Mouse (Mus musculus): ENCODE measurements around the gene Eln. TPM values are rescaled to one million over a fixed set of nuclear protein-coding genes. Genes with fewer than 3 reads are reported as not detected.

Gene Eln
- polyA plus RNA-seq, 1 experiment from 2014 or later, result 266 TPM

DNA sequence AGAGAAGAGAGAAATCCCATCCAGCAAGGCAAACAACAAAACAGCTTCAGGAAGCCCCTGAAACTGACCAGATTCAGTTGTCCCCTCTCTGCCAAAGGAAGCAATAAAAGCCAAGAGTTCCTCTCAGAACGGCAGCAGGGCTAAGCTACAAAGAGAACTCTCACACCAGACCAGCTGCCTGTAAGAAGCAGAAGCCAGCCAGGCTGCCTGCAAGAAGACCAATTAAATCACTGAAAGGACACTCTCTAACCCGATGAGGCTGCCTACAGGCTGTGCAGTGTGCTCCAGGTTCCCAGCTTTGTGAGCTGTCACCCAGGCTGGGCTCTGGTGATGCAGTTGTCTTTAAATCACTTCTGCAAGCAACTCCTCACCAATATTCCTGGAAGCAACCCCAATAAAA lies 63.3 kb downstream of the Eln start:
- Histone ChIP-seq H3K9me3 (no peaks in the 10 kb centered on the region), H3K4me2 (no peak overlapping the region), H3K9ac (no peak overlapping the region), H3K27ac (replicated peaks) (no peak overlapping the region), H3K27me3 (replicated peaks) (0 out of 2 replicates have a peak, but pooled peaks cover 5% of the 10 kb centered on the region), H3K4me3 (no peak overlapping the region), H3K36me3 (peaks cover 33% of the 10 kb centered on the region), H3K4me1 (peaks cover 36% of the 10 kb centered on the region)
- ATAC-seq (ENCODE audit: extremely low read depth, insufficient number of reproducible peaks, low FRiP score, low TSS enrichment), result no peak
- WGBS, result 78% methylated on average over 2 of the region's 2 CpGs

DNA sequence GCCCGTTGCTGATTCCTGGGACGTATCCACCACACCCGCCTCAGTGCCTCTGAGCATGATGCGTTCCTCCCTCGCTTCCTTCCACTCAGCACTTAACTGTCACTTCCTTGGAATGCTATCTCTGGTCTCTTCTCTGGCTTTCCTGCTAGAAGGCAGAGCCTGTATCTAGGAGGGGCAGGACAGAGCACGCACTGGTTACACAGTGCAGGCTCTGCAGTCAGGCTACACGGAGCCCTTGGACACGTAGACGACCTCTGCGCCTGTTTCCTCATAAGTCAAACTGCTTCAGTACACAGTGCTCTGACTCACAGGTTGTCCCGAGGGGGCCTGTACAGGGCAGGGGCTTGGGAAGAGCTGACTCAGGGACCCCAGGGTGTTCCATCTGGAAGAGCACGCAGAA lies 66.9 kb downstream of the Eln start:
- no peaks in the 10 kb centered on the region for H3K9me3 ChIP-seq
- peaks cover 23% of the 10 kb centered on the region for H3K36me3 ChIP-seq
- H3K4me2 ChIP-seq, result peak overlapping the region; percentile 25
- no peak for ATAC-seq (ENCODE audit: extremely low read depth, insufficient number of reproducible peaks, low FRiP score, low TSS enrichment)
- no peaks in the 10 kb centered on the region for H3K27me3 ChIP-seq (replicated peaks)
- peaks cover 57% of the 10 kb centered on the region for H3K4me1 ChIP-seq
- peak overlapping the region; percentile 53 for H3K27ac ChIP-seq (replicated peaks)
- peak overlapping the region; percentile 29 for H3K9ac ChIP-seq
- H3K4me3 ChIP-seq, result no peak overlapping the region
- 29% methylated on average over 12 of the region's 12 CpGs for WGBS

- Histone ChIP-seq H3K9ac (peak overlapping the region; percentile 44), H3K36me3 (peaks cover 13% of the 10 kb centered on the region), H3K9me3 (no peaks in the 10 kb centered on the region), H3K4me2 (no peak overlapping the region), H3K27me3 (replicated peaks) (no peaks in the 10 kb centered on the region), H3K4me3 (no peak overlapping the region), H3K4me1 (peaks cover 62% of the 10 kb centered on the region), H3K27ac (replicated peaks) (0 out of 2 replicates have a peak overlapping the region, but pooled peaks have one; percentile 5)
- 48% methylated on average over 8 of the region's 8 CpGs for WGBS
- ATAC-seq (ENCODE audit: extremely low read depth, insufficient number of reproducible peaks, low FRiP score, low TSS enrichment), result no peak
Observed at GRCm38 (mm10) chr5:134678827-134679546, 68.1 kb downstream of the Eln start.

GRCm38 (mm10) chr5:134678031-134678430 lies 69.1 kb downstream of the Eln start:
- WGBS, result 82% methylated on average over 3 of the region's 3 CpGs
- Histone ChIP-seq H3K27ac (replicated peaks) (0 out of 2 replicates have a peak overlapping the region, but pooled peaks have one; percentile 2), H3K4me3 (no peak overlapping the region), H3K4me2 (peak overlapping the region; percentile 82; the same call in 1 of the 2 replicates), H3K9me3 (no peaks in the 10 kb centered on the region), H3K27me3 (replicated peaks) (no peaks in the 10 kb centered on the region), H3K36me3 (peaks cover 6% of the 10 kb centered on the region; the same call in 1 of the 2 replicates), H3K9ac (peak overlapping the region; percentile 1; the same call in 1 of the 2 replicates), H3K4me1 (peaks cover 62% of the 10 kb centered on the region)
- ATAC-seq (ENCODE audit: extremely low read depth, insufficient number of reproducible peaks, low FRiP score, low TSS enrichment), result no peak

DNA sequence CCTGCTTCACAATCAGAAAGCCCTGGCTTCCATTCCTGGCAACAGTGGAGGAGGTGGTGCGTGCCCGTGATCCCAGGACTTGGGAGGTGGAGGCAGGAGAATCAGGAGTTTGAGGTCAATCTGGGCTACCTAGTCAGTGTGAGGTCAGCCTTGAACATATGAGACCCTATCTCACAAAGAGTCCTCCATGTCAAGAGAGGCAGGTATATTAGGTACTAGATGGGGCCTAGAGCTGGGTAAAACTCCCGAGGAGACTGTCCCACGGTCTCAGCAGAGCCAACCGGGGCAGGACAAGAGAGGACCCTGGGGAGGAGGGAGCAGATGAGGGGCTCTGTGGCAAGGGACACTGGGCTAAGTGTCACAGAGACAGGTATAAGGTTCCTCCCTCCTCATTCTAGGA lies 69.6 kb downstream of the Eln start:
- no peak for ATAC-seq (ENCODE audit: extremely low read depth, insufficient number of reproducible peaks, low FRiP score, low TSS enrichment)
- no peak overlapping the region for H3K4me3 ChIP-seq
- H3K9me3 ChIP-seq, result no peaks in the 10 kb centered on the region
- peak overlapping the region; percentile 82 for H3K4me2 ChIP-seq
- H3K36me3 ChIP-seq, result peaks cover 6% of the 10 kb centered on the region
- H3K27me3 ChIP-seq (replicated peaks), result no peaks in the 10 kb centered on the region
- H3K4me1 ChIP-seq, result peaks cover 62% of the 10 kb centered on the region
- 0 out of 2 replicates have a peak overlapping the region, but pooled peaks have one; percentile 84 for H3K27ac ChIP-seq (replicated peaks)
- no peak overlapping the region for H3K9ac ChIP-seq
- WGBS, result 82% methylated on average over 5 of the region's 5 CpGs

DNA sequence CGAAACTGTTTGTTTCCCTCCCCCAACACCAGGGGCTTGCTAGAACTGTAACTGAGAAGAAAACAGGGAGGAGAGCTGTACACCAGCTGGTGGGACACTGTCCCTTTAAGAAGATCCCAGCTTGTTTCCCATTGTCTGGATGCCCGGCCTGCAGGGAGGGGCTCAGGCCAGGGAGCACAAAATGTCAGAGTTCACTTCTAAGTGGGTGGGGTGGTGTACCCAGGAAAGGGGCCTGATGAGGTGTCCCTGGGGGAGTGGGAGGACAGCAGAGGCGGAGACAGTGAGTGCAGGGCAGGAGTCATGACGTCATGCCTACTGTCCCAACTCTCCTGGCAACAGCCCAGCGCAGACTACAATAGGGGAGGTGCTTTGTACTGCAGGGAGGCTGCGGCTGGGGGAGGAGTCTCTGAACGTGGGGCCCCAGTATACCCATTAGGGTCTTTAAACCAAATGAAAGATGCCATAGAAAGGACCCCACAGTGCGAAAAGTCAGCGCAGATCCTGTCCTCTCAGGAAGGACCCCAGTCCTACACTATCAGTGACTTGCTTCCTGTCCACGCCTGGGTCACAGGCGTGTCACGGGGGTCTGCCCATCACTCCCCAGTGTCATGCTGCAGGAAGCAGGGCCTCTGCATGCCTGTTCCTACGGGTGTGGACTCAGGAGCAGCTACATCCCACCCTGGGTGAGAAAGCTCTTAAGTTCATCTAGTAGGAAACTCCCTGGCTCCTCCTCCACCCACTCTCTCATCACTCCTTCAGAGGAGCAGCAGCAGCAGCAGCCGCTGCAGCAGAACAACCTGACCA lies 71.0 kb downstream of the Eln start:
- Histone ChIP-seq H3K9me3 (no peaks in the 10 kb centered on the region), H3K4me2 (peak overlapping the region; percentile 82), H3K27me3 (replicated peaks) (no peaks in the 10 kb centered on the region), H3K36me3 (peaks cover 12% of the 10 kb centered on the region), H3K4me1 (peaks cover 60% of the 10 kb centered on the region), H3K4me3 (peak overlapping the region; percentile 52), H3K27ac (replicated peaks) (peak overlapping the region; percentile 84), H3K9ac (peak overlapping the region; percentile 77)
- 1% methylated on average over 14 of the region's 14 CpGs for WGBS
- peak; percentile 75 for ATAC-seq (ENCODE audit: extremely low read depth, insufficient number of reproducible peaks, low FRiP score, low TSS enrichment)

DNA sequence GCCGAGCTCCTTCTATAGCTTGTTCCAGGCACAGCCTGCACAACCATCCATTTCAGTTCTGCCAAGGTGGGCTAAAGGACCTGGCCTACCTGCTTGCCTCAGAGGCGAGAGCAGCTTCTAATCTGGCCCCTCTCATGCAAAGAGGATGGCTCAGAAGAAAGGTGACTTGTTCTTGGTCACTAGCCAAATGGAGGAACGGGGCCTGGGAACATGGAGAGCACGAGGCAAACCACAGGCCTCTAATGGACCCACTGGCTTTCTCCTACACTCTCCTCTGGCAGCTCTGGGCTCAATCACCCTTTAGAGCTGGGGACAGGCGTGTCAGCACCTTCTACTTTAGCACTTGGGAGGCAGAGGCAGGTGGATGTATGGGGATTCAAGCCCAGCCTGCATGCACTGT lies 72.1 kb downstream of the Eln start:
- ATAC-seq (ENCODE audit: extremely low read depth, insufficient number of reproducible peaks, low FRiP score, low TSS enrichment), result no peak
- WGBS, result 54% methylated on average over 5 of the region's 5 CpGs
- Histone ChIP-seq H3K4me3 (no peak overlapping the region), H3K9ac (0 out of 2 replicates have a peak overlapping the region, but pooled peaks have one; percentile 50), H3K4me2 (no peak overlapping the region), H3K27me3 (replicated peaks) (no peaks in the 10 kb centered on the region), H3K9me3 (no peaks in the 10 kb centered on the region), H3K4me1 (peaks cover 48% of the 10 kb centered on the region), H3K27ac (replicated peaks) (peak overlapping the region; percentile 84; the same call in 1 of the 2 replicates), H3K36me3 (peaks cover 20% of the 10 kb centered on the region)

- Histone ChIP-seq H3K4me2 (no peak overlapping the region), H3K9ac (no peak overlapping the region), H3K27ac (replicated peaks) (no peak overlapping the region), H3K4me3 (no peak overlapping the region), H3K27me3 (replicated peaks) (no peaks in the 10 kb centered on the region), H3K9me3 (no peaks in the 10 kb centered on the region), H3K36me3 (peaks cover 40% of the 10 kb centered on the region), H3K4me1 (peaks cover 28% of the 10 kb centered on the region)
- ATAC-seq (ENCODE audit: extremely low read depth, insufficient number of reproducible peaks, low FRiP score, low TSS enrichment), result no peak
- WGBS, result 86% methylated on average over 6 of the region's 6 CpGs
Observed at GRCm38 (mm10) chr5:134672611-134673010, 74.5 kb downstream of the Eln start.

DNA sequence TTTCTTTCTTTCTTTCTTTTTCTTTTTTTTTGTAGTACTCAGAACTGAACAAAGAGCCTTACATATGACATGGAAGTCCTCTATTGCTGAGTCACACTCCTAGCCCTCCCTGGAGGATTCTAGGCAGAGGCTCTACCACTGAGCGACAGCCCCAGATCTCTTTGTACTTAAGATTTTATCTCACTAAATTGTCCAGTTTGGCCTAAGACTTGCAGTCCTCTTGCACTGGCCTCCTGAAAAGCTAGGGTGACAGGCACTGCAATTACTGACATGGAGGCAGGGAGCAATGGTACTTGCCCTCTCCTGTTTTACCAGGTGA lies 75.0 kb downstream of the Eln start:
- Histone ChIP-seq H3K27ac (replicated peaks) (no peak overlapping the region), H3K4me2 (no peak overlapping the region)

GRCm38 (mm10) chr5:134671335-134672197 lies 75.6 kb downstream of the Eln start:
- no peak overlapping the region for H3K4me2 ChIP-seq
- no peak overlapping the region for H3K27ac ChIP-seq (replicated peaks)
- WGBS, result 78% methylated on average over 17 of the region's 17 CpGs
- peaks cover 19% of the 10 kb centered on the region for H3K4me1 ChIP-seq
- no peak overlapping the region for H3K4me3 ChIP-seq
- no peak overlapping the region for H3K9ac ChIP-seq
- peaks cover 42% of the 10 kb centered on the region for H3K36me3 ChIP-seq
- no peak for ATAC-seq (ENCODE audit: extremely low read depth, insufficient number of reproducible peaks, low FRiP score, low TSS enrichment)
- H3K9me3 ChIP-seq, result no peaks in the 10 kb centered on the region
- no peaks in the 10 kb centered on the region for H3K27me3 ChIP-seq (replicated peaks)

More for the DNA sequence above, 75.0 kb downstream of the Eln start:
- no peaks in the 10 kb centered on the region for H3K9me3 ChIP-seq
- peaks cover 40% of the 10 kb centered on the region for H3K36me3 ChIP-seq
- H3K4me3 ChIP-seq, result no peak overlapping the region
- no peak for ATAC-seq (ENCODE audit: extremely low read depth, insufficient number of reproducible peaks, low FRiP score, low TSS enrichment)
- no peak overlapping the region for H3K9ac ChIP-seq
- no peaks in the 10 kb centered on the region for H3K27me3 ChIP-seq (replicated peaks)
- H3K4me1 ChIP-seq, result peaks cover 25% of the 10 kb centered on the region
- WGBS, result 83% methylated on average over 1 of the region's 1 CpGs
